Mouse (Mus musculus) liver, embryonic 11.5 days (tissue): ENCODE measurements at regions not wholly inside any gene's neighbourhood (a gene's known extent, or its start where the extent isn't known, plus 50 kb on each side); places are given as distances from the start of the nearest gene placed in this dataset.

Experiments used
- ATAC-seq: fragments of 200-750 bp; cut with Nextera tagmentation; replicated peaks from 2 replicates; pipeline ENCODE4 v1.8.0; 2017; ENCODE audit warnings: moderate number of reproducible peaks, mild to moderate bottlenecking, moderate TSS enrichment, moderate library complexity; ENCODE audit not compliant: low FRiP score
- DNase-seq: peaks from one replicate; pipeline ENCODE4 v3.0.0-alpha.2; 2017; ENCODE audit warnings: low spot score
- H3K27ac ChIP-seq: fragments of 300-500 bp; sonication (generic); 2 replicates; pipeline ENCODE4 v1.5.1; 2014; ENCODE audit warnings: mild to moderate bottlenecking, low read depth, low read length, control low read depth
- H3K27me3 ChIP-seq: fragments of 300-500 bp; sonication (generic); replicated peaks from 2 replicates; pipeline ENCODE4 v1.6.1; 2014; ENCODE audit warnings: low read length, mixed read lengths; ENCODE audit not compliant: control insufficient read depth, insufficient read depth
- H3K36me3 ChIP-seq: fragments of 300-500 bp; sonication (generic); 2 replicates; pipeline ENCODE4 v1.6.1; 2014; ENCODE audit warnings: mild to moderate bottlenecking, low read length, moderate library complexity, mixed read lengths; ENCODE audit not compliant: control insufficient read depth, insufficient read depth
- H3K4me1 ChIP-seq: fragments of 300-500 bp; sonication (generic); replicated peaks from 2 replicates; pipeline ENCODE4 v1.6.1; 2014; ENCODE audit warnings: low read length, mixed read lengths; ENCODE audit not compliant: control insufficient read depth, insufficient read depth
- H3K4me2 ChIP-seq: fragments of 300-500 bp; sonication (generic); 2 replicates; pipeline ENCODE4 v1.6.1; 2014; ENCODE audit warnings: mild to moderate bottlenecking, control low read depth, moderate library complexity
- H3K4me3 ChIP-seq: fragments of 300-500 bp; sonication (generic); 2 replicates; pipeline ENCODE4 v1.5.1; 2014; ENCODE audit warnings: low read depth, low read length, control low read depth
- H3K9ac ChIP-seq: fragments of 300-500 bp; sonication (generic); 2 replicates; pipeline ENCODE4 v1.6.1; 2014; ENCODE audit warnings: low read depth, low read length, control low read depth
- H3K9me3 ChIP-seq: fragments of 300-500 bp; sonication (generic); 2 replicates; pipeline ENCODE4 v1.6.1; 2016; ENCODE audit warnings: low read length, inconsistent platforms, mixed read lengths; ENCODE audit not compliant: control insufficient read depth
- WGBS: fragments of 180-500 bp; shearing (Covaris S2); extraction: QIAGEN DNeasy Blood & Tissue Kit; methylation state at CpG from one replicate; pipeline ENCODE4 v1.1.7; 2014; 5-methylcytosine and 5-hydroxymethylcytosine counted together

DNA sequence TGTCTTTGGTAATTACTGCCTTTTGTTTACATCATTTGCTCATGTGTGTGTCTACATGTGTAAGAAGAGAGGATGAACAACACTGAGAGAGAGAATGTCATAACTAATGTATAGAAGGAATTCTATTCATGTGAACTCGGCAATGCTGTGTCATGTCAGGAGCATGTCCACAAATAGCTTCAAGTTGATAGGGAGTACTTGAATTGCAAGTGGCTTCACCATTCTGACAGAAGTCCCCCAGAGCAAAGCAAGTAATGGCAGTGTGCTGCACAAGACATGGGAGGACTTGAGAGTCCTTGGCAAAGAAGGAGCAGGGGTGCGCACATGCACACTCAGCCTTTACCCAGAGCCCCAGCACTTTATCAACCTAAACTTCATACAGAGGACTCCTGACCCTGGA lies 919.9 kb upstream of the Tenm2 start:
- no peak overlapping the region for H3K9ac ChIP-seq
- no peak overlapping the region for H3K4me3 ChIP-seq
- DNase-seq (no peak), ATAC-seq (no peak)
- no peak overlapping the region for H3K27ac ChIP-seq
- no peaks in the 10 kb centered on the region for H3K9me3 ChIP-seq
- H3K4me1 ChIP-seq, result no peaks in the 10 kb centered on the region
- no peak overlapping the region for H3K4me2 ChIP-seq
- no peaks in the 10 kb centered on the region for H3K36me3 ChIP-seq
- H3K27me3 ChIP-seq, result no peaks in the 10 kb centered on the region
- WGBS, result 93% methylated on average over 2 of the region's 2 CpGs

DNA sequence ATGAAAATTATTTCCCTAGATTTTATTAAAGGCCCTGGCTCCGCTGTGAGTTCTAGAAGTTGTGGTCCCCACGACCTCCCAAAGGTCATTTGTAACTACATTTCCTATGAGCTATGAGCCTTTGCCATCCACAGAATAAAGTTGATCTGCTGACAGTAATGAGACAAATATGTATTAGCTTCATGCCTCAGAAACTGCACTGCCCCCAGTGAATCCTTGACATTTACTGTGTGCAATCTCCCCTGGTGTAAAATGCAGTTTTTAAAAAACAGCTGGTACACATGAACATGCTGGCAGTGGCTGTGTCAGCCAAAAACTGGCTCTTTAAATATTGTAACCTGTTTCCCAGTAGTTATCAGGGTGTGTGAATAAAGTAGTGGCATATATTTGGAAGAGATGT lies 907.7 kb upstream of the Tenm2 start:
- no peak overlapping the region for H3K9ac ChIP-seq
- no peak overlapping the region for H3K4me3 ChIP-seq
- H3K36me3 ChIP-seq, result no peaks in the 10 kb centered on the region
- no peak overlapping the region for H3K4me2 ChIP-seq
- no peaks in the 10 kb centered on the region for H3K9me3 ChIP-seq
- H3K27me3 ChIP-seq, result no peaks in the 10 kb centered on the region
- 80% methylated on average over 2 of the region's 2 CpGs for WGBS
- H3K4me1 ChIP-seq, result no peaks in the 10 kb centered on the region
- no peak for DNase-seq
- no peak for ATAC-seq
- H3K27ac ChIP-seq, result no peak overlapping the region

DNA sequence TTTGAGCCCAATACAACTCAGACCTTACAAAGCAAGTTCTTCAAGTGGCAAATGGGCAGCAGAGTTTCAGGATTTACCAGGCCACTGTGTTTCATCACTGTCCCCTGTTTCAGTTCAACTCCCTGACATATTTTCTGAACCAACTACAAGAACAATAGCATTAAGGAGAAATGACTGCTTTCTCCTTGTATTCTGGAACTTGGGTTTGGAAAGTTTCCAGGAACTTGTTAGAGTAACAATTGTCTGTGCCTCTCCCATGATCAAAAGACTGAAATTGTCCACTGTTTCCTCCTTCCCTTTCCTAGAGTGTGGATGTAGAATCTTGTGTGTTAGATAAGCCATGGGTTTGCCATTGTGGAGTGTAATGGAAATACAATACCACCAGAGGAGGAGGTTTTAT lies 893.1 kb upstream of the Tenm2 start:
- ATAC-seq (no peak), DNase-seq (no peak)
- H3K4me1 ChIP-seq, result no peaks in the 10 kb centered on the region
- H3K4me3 ChIP-seq, result no peak overlapping the region
- no peak overlapping the region for H3K27ac ChIP-seq
- H3K36me3 ChIP-seq, result no peaks in the 10 kb centered on the region
- H3K9me3 ChIP-seq, result no peaks in the 10 kb centered on the region
- H3K9ac ChIP-seq, result no peak overlapping the region
- no peak overlapping the region for H3K4me2 ChIP-seq
- H3K27me3 ChIP-seq, result no peaks in the 10 kb centered on the region

DNA sequence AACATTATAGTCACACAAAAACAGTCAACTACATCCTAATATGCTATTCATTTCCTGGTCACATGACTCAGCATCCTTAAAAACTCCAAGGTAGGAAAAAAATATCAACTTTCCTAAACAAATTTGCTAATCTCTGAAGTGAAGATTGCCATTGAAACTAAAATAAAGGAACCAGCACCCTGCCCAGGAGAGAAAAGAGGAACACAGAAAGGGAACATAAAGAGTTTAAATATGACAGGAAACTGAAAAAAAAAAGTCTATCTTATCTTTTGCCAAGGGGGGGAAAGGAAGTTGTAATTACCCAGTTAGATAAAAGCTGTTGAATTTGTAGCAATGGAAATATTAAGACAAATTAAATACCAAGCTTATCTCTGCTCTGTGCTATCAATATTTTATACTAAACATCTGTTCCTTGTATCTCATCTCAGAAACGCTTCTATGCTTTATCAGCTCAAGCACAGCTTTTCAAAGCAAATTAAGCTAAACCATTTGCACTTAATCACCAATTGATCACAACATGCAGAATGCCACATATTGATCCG lies 888.1 kb upstream of the Tenm2 start:
- Histone ChIP-seq H3K27me3 (no peaks in the 10 kb centered on the region), H3K27ac (no peak overlapping the region), H3K4me2 (no peak overlapping the region), H3K4me1 (no peaks in the 10 kb centered on the region), H3K9me3 (no peaks in the 10 kb centered on the region), H3K9ac (no peak overlapping the region), H3K36me3 (no peaks in the 10 kb centered on the region), H3K4me3 (no peak overlapping the region)
- ATAC-seq, result no peak
- no peak for DNase-seq
- WGBS, result 45% methylated on average over 2 of the region's 2 CpGs

DNA sequence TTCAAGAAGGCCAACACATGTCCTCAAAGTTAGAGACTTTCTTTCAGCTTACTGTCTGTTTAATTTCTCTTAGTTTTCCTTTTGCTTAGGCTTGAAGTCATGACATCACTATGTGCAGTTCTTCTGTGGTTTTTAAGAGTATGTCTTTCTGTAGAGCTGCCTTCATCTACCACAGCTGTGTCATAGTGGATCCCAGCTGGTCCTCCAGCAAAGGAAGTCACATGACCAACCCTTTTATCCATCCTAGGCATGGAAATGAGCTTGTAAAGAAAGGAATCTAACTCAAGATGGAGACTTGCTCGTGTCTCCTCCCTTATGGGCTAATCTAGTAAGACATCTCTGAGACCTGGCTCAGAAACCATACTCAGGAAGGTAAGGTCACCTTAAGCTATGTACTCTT lies 886.7 kb upstream of the Tenm2 start:
- Histone ChIP-seq H3K9me3 (no peaks in the 10 kb centered on the region), H3K9ac (no peak overlapping the region), H3K27me3 (no peaks in the 10 kb centered on the region), H3K36me3 (no peaks in the 10 kb centered on the region), H3K4me2 (no peak overlapping the region), H3K27ac (no peak overlapping the region), H3K4me3 (no peak overlapping the region), H3K4me1 (no peaks in the 10 kb centered on the region)
- ATAC-seq, result no peak
- DNase-seq, result no peak
- WGBS, result 76% methylated on average over 1 of the region's 1 CpGs

DNA sequence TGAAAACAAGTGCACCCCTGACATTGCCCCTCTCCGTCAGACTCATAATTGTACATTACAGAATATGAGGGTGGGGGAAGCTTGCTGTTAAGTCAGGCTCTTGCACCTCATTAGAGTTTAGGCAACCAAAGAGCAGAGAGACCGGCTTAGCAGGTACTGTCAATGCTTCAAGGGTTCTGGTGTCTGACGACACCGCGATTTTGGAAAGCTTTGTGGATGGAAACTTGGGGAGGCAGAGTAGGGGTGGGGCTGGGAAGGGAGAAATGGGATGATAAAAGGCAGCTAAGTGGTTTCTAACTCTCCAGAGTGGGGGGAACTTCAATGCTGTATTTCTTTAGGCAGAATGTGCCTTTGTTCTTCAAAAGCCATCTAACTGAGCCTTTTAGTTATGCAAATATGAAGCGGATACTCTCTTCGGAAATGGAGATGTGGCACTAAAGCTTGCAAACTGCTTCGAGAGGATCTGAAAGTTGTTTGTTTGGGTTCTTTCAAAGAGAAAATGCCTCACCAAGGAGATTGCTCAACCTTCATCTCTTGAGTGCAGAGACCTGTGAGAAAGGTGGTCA lies 885.4 kb upstream of the Tenm2 start:
- ATAC-seq (no peak), DNase-seq (no peak)
- H3K4me2 ChIP-seq, result no peak overlapping the region
- no peaks in the 10 kb centered on the region for H3K36me3 ChIP-seq
- H3K9me3 ChIP-seq, result no peaks in the 10 kb centered on the region
- no peaks in the 10 kb centered on the region for H3K4me1 ChIP-seq
- WGBS, result 30% methylated on average over 8 of the region's 8 CpGs
- H3K27ac ChIP-seq, result no peak overlapping the region
- H3K27me3 ChIP-seq, result no peaks in the 10 kb centered on the region
- H3K4me3 ChIP-seq, result no peak overlapping the region
- H3K9ac ChIP-seq, result no peak overlapping the region

DNA sequence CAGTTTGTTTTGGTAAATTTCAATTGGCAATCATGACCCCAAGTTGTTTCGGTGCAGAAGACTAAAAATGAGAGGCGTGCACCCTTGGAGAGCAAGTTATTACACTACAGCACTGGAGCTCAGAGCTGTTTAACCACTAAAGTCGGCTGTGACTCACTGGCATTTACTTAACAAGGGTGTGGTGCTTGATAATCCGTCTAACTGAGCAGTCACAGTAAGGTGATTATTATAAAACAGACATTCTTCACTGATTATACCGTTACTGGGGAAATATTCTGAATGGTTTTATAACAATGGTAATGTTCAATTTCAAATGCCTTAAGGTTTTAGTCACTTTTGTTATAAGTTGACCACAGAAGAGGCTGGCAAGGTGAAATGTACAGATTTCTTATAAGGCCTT lies 882.0 kb upstream of the Tenm2 start:
- 72% methylated on average over 5 of the region's 5 CpGs for WGBS
- no peak for ATAC-seq

DNA sequence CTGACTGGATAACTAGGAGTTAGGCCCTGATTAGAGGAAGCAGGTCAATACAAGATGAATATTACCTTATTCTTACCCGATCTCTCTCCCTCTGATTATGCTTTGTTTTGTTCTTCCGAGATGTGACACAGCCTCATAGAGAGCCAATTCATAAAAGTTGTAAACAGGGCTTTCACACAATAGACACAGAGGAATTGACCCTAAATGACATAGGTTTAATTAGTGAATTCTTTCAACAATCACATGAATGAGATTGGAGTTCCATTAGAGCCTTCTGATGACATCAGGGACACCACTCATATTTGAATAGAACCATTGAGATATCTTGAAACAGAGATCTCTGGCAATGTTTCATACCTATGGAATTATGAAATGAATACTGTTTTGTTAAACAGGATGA lies 856.4 kb upstream of the Tenm2 start:
- H3K27me3 ChIP-seq, result no peaks in the 10 kb centered on the region
- no peak overlapping the region for H3K4me3 ChIP-seq
- no peak overlapping the region for H3K27ac ChIP-seq
- no peaks in the 10 kb centered on the region for H3K9me3 ChIP-seq
- no peaks in the 10 kb centered on the region for H3K36me3 ChIP-seq
- H3K4me2 ChIP-seq, result no peak overlapping the region
- 92% methylated on average over 2 of the region's 2 CpGs for WGBS
- ATAC-seq, result no peak
- no peak for DNase-seq
- no peaks in the 10 kb centered on the region for H3K4me1 ChIP-seq
- H3K9ac ChIP-seq, result no peak overlapping the region

More for the DNA sequence above, 882.0 kb upstream of the Tenm2 start:
- DNase-seq, result no peak
- no peak overlapping the region for H3K4me2 ChIP-seq
- H3K27me3 ChIP-seq, result no peaks in the 10 kb centered on the region
- H3K4me1 ChIP-seq, result no peaks in the 10 kb centered on the region
- H3K4me3 ChIP-seq, result no peak overlapping the region
- no peak overlapping the region for H3K27ac ChIP-seq
- H3K36me3 ChIP-seq, result no peaks in the 10 kb centered on the region
- H3K9ac ChIP-seq, result no peak overlapping the region
- no peaks in the 10 kb centered on the region for H3K9me3 ChIP-seq

DNA sequence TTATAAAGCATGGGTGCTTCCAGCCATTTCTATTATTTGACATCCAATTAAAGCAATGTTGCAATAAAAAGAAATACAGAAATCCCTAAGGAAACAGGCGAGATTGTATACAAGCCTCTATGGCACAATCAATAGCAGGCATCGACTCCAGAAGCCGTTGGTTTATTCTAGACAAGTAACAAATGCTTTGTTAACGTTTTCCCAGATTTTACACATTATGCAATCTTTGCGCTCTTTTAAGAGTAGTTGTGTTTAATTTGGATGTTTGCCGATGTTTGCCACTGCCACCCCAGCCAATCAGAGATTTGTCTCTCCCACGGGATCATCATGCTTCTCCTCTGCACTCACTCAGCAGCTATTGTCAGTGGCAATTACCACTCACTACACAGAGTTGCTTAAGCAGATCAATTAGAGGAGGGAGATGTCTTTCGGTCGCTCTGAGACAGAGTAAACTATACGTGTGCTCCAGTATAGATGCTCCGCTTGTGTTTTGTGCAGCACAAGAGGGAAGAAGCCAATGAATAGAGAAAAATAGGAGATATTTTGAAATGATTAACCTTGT lies 839.5 kb upstream of the Tenm2 start:
- Histone ChIP-seq H3K27ac (no peak overlapping the region), H3K4me2 (no peak overlapping the region), H3K36me3 (no peaks in the 10 kb centered on the region), H3K4me1 (no peaks in the 10 kb centered on the region), H3K9me3 (no peaks in the 10 kb centered on the region), H3K4me3 (no peak overlapping the region), H3K27me3 (no peaks in the 10 kb centered on the region), H3K9ac (no peak overlapping the region)
- no peak for DNase-seq
- WGBS, result 74% methylated on average over 11 of the region's 11 CpGs
- ATAC-seq, result no peak; the same call in 1 of the 2 replicates
